ENCODE assay signal across 14 mouse cellular contexts in genomic region chr6:30654932-30655331, GRCm38 (mm10). TPM values are rescaled to one million over a fixed set of nuclear protein-coding genes. Genes with fewer than 3 reads are reported as not detected.
A peak's percentile ranks its signal among the peaks of the same experiment; 100 is the strongest.
DNase-seq lines count a peak whose midpoint lies in the region; ATAC-seq lines count a peak whose summit lies in the region.
"Had no signal": no experiment of that assay in that cellular context is flagged by ENCODE, and none has a peak within 500 bp of the region (broad histone marks: within the 10 kb centered on the region; RNA-seq: fewer than 3 reads in every experiment).

No protein-coding gene starts in this region.

- H3K9me3 ChIP-seq in lung, embryonic 16.5 days (ENCODE audit: control insufficient read depth, low read length): no peaks in the 10 kb centered on the region
- no peaks in the 10 kb centered on the region for H3K9me3 ChIP-seq in forebrain, embryonic 16.5 days (ENCODE audit: control insufficient read depth, low read length)
- H3K9me3 ChIP-seq in limb, embryonic 13.5 days: no peaks in the 10 kb centered on the region
- no peaks in the 10 kb centered on the region for H3K9me3 ChIP-seq in stomach, embryonic 15.5 days

- H3K4me1 ChIP-seq in lung, embryonic 16.5 days (replicated peaks; ENCODE audit: control insufficient read depth, insufficient read depth, low read length): peaks cover 35% of the 10 kb centered on the region
- H3K4me1 ChIP-seq in forebrain, embryonic 16.5 days (replicated peaks; ENCODE audit: control insufficient read depth, insufficient read depth, low read length): peaks cover 41% of the 10 kb centered on the region
- peaks cover 71% of the 10 kb centered on the region for H3K4me1 ChIP-seq in limb, embryonic 13.5 days
- H3K4me1 ChIP-seq in stomach, embryonic 15.5 days: 0 out of 2 replicates have a peak, but pooled peaks cover 8% of the 10 kb centered on the region

- 84% methylated on average over 3 of the region's 3 CpGs for WGBS in lung, embryonic 16.5 days
- WGBS in forebrain, embryonic 16.5 days: 29% methylated on average over 3 of the region's 3 CpGs
- 59% methylated on average over 3 of the region's 3 CpGs for WGBS in limb, embryonic 13.5 days
- 83% methylated on average over 3 of the region's 3 CpGs for WGBS in stomach, embryonic 15.5 days

- H3K27me3 ChIP-seq in lung, embryonic 16.5 days (ENCODE audit: control insufficient read depth, insufficient read depth, low read depth, low read length): no peaks in the 10 kb centered on the region
- H3K27me3 ChIP-seq in forebrain, embryonic 16.5 days (replicated peaks; ENCODE audit: control insufficient read depth, insufficient read depth, low read length): no peaks in the 10 kb centered on the region
- H3K27me3 ChIP-seq in limb, embryonic 13.5 days: no peaks in the 10 kb centered on the region
- no peaks in the 10 kb centered on the region for H3K27me3 ChIP-seq in stomach, embryonic 15.5 days (replicated peaks)

- ATAC-seq in lung, embryonic 16.5 days (ENCODE audit: low read depth): no peak
- peak; percentile 34 for ATAC-seq in forebrain, embryonic 16.5 days
- no peak for ATAC-seq in limb, embryonic 13.5 days (ENCODE audit: low FRiP score, low read depth)
- no peak for ATAC-seq in stomach, embryonic 15.5 days (ENCODE audit: insufficient read depth, low FRiP score, low read depth)
- ATAC-seq in megakaryocyte-erythroid progenitor cell, adult 5-6 weeks (replicated peaks; ENCODE audit: low FRiP score, low TSS enrichment, poor library complexity, severe bottlenecking): no peak

- peak overlapping the region; percentile 14; the same call in 1 of the 2 replicates for H3K9ac ChIP-seq in lung, embryonic 16.5 days (ENCODE audit: low read length)
- peak overlapping the region; percentile 22 for H3K9ac ChIP-seq in forebrain, embryonic 16.5 days (replicated peaks; ENCODE audit: low read depth, low read length)
- peak overlapping the region; percentile 43; the same call in 1 of the 2 replicates for H3K9ac ChIP-seq in limb, embryonic 13.5 days
- H3K9ac ChIP-seq in stomach, embryonic 15.5 days: no peak overlapping the region

- no peak overlapping the region for H3K4me3 ChIP-seq in lung, embryonic 16.5 days (ENCODE audit: low read length)
- H3K4me3 ChIP-seq in forebrain, embryonic 16.5 days (replicated peaks; ENCODE audit: low read length): no peak overlapping the region
- H3K4me3 ChIP-seq in limb, embryonic 13.5 days: no peak overlapping the region
- no peak overlapping the region for H3K4me3 ChIP-seq in stomach, embryonic 15.5 days (replicated peaks)
- H3K4me3 ChIP-seq: gastrocnemius, adult 2 months had no signal

- 0 out of 2 replicates have a peak, but pooled peaks cover 2% of the 10 kb centered on the region for H3K36me3 ChIP-seq in lung, embryonic 16.5 days (ENCODE audit: control insufficient read depth, insufficient read depth, low read length)
- no peaks in the 10 kb centered on the region for H3K36me3 ChIP-seq in forebrain, embryonic 16.5 days (ENCODE audit: control insufficient read depth, insufficient read depth)
- peaks cover 15% of the 10 kb centered on the region for H3K36me3 ChIP-seq in limb, embryonic 13.5 days
- no peaks in the 10 kb centered on the region for H3K36me3 ChIP-seq in stomach, embryonic 15.5 days

- H3K4me2 ChIP-seq in lung, embryonic 16.5 days (ENCODE audit: low read depth, low read length): no peak overlapping the region
- H3K4me2 ChIP-seq in forebrain, embryonic 16.5 days (ENCODE audit: low read length): no peak overlapping the region
- H3K4me2 ChIP-seq in limb, embryonic 13.5 days (replicated peaks): no peak overlapping the region
- H3K4me2 ChIP-seq in stomach, embryonic 15.5 days: no peak overlapping the region

- H3K27ac ChIP-seq in lung, embryonic 16.5 days (ENCODE audit: low read length): peak overlapping the region; percentile 87
- peak overlapping the region; percentile 77 for H3K27ac ChIP-seq in forebrain, embryonic 16.5 days (ENCODE audit: low read length)
- peak overlapping the region; percentile 96 for H3K27ac ChIP-seq in limb, embryonic 13.5 days
- H3K27ac ChIP-seq in stomach, embryonic 15.5 days: 0 out of 2 replicates have a peak overlapping the region, but pooled peaks have one; percentile 72
- H3K27ac ChIP-seq: gastrocnemius, adult 2 months had no signal

- no peak for DNase-seq in lung, postnatal 25 days (ENCODE audit: low spot score)
- DNase-seq in adrenal gland, adult 8-10 months: no peak
- DNase-seq in right cerebral cortex, adult 2 months (ENCODE audit: low spot score in 2 of 2): no peak
- DNase-seq: gastrocnemius, adult 2 months; heart, postnatal 14 days; thymus, postnatal 36 days had no signal

RNA-seq across cellular contexts. Expression of gene Cpa1, which starts 15.9 kb away (rescaled TPM):
- 5.4 and 5.7 TPM in 2 replicates for polyA plus RNA-seq in lung, embryonic 16.5 days (2015; fragmentation: Nextera tagmentation; extraction: Ambion mirVana)
- 0.56 and 0.66 TPM in 2 replicates for polyA plus RNA-seq in forebrain, embryonic 16.5 days (2015; fragmentation: Nextera tagmentation; extraction: Ambion mirVana)
- polyA plus RNA-seq in limb, embryonic 13.5 days (2015; fragmentation: Nextera tagmentation; extraction: Ambion mirVana): 0.88 and 1.0 TPM in 2 replicates
- polyA plus RNA-seq in stomach, embryonic 15.5 days (2015; fragmentation: Nextera tagmentation; extraction: Ambion mirVana): 732 and 1,077 TPM in 2 replicates
- not detected in 2 replicates for total RNA-seq in megakaryocyte-erythroid progenitor cell, adult 5-6 weeks (2014; fragmentation: Nextera tagmentation)
- not detected in 2 replicates for total RNA-seq in megakaryocyte-erythroid progenitor cell, adult 5-6 weeks (2017)
- not detected for total RNA-seq in adrenal gland, adult 8-10 months (2022)
- total RNA-seq: common myeloid progenitor, adult 5-6 weeks; gastrocnemius, adult 2 months; layer of hippocampus, postnatal 14 days had no signal

RNA-seq across cellular contexts. Expression of gene Cep41, which starts 38.6 kb away (rescaled TPM):
- 15.6 and 16.0 TPM in 2 replicates for polyA plus RNA-seq in lung, embryonic 16.5 days (2015; fragmentation: Nextera tagmentation; extraction: Ambion mirVana)
- 15.2 and 15.3 TPM in 2 replicates for polyA plus RNA-seq in forebrain, embryonic 16.5 days (2015; fragmentation: Nextera tagmentation; extraction: Ambion mirVana)
- 52.3 and 55.4 TPM in 2 replicates for polyA plus RNA-seq in limb, embryonic 13.5 days (2015; fragmentation: Nextera tagmentation; extraction: Ambion mirVana)
- polyA plus RNA-seq in stomach, embryonic 15.5 days (2015; fragmentation: Nextera tagmentation; extraction: Ambion mirVana): 10.0 and 11.5 TPM in 2 replicates
- total RNA-seq in megakaryocyte-erythroid progenitor cell, adult 5-6 weeks (2014; fragmentation: Nextera tagmentation): 17.9 and 22.2 TPM in 2 replicates
- 11.7 and 12.0 TPM in 2 replicates for total RNA-seq in megakaryocyte-erythroid progenitor cell, adult 5-6 weeks (2017)
- total RNA-seq in adrenal gland, adult 8-10 months (2022): 10 to 100 TPM in 1 of 4 experiments, 1 to 10 TPM in 3; 7.9 to 11.6 (median 8.6) TPM

RNA-seq across cellular contexts. Expression of gene Cpa5, which starts 44.1 kb away (rescaled TPM):
- polyA plus RNA-seq in lung, embryonic 16.5 days (2015; fragmentation: Nextera tagmentation; extraction: Ambion mirVana): 0.33 TPM in 1 of 2 replicates, not detected in the other
- not detected in 2 replicates for polyA plus RNA-seq in forebrain, embryonic 16.5 days (2015; fragmentation: Nextera tagmentation; extraction: Ambion mirVana)
- polyA plus RNA-seq in limb, embryonic 13.5 days (2015; fragmentation: Nextera tagmentation; extraction: Ambion mirVana): 0.33 and 0.79 TPM in 2 replicates
- 0.14 and 0.21 TPM in 2 replicates for polyA plus RNA-seq in stomach, embryonic 15.5 days (2015; fragmentation: Nextera tagmentation; extraction: Ambion mirVana)
- not detected in 2 replicates for total RNA-seq in megakaryocyte-erythroid progenitor cell, adult 5-6 weeks (2014; fragmentation: Nextera tagmentation)
- not detected in 2 replicates for total RNA-seq in megakaryocyte-erythroid progenitor cell, adult 5-6 weeks (2017)
- total RNA-seq in adrenal gland, adult 8-10 months (2022): not detected
- total RNA-seq: common myeloid progenitor, adult 5-6 weeks; gastrocnemius, adult 2 months; heart, postnatal 14 days; layer of hippocampus, postnatal 14 days had no signal
- polyA plus RNA-seq: liver, embryonic 16.5 days had no signal

Comparison
In these comparisons a context has a peak if more than half of its experiments do, and no peak if none do; other contexts are left out.
1. RNA of gene Cpa1, which starts 15.9 kb away (polyA plus RNA-seq): 732 to 1,077 TPM in stomach, embryonic 15.5 days; 5.4 to 5.7 TPM in lung, embryonic 16.5 days, 0.88 to 1.0 TPM in limb, embryonic 13.5 days and 0.56 to 0.66 TPM in forebrain, embryonic 16.5 days; every median in the first group is over 100 times any median in the second.
2. Peak in every context shown above with its lines, with median percentiles within 50 percentile points of each other: H3K27ac ChIP-seq.